Comparison of ENCODE assay signal across 9 mouse cellular contexts in the genomic region with DNA sequence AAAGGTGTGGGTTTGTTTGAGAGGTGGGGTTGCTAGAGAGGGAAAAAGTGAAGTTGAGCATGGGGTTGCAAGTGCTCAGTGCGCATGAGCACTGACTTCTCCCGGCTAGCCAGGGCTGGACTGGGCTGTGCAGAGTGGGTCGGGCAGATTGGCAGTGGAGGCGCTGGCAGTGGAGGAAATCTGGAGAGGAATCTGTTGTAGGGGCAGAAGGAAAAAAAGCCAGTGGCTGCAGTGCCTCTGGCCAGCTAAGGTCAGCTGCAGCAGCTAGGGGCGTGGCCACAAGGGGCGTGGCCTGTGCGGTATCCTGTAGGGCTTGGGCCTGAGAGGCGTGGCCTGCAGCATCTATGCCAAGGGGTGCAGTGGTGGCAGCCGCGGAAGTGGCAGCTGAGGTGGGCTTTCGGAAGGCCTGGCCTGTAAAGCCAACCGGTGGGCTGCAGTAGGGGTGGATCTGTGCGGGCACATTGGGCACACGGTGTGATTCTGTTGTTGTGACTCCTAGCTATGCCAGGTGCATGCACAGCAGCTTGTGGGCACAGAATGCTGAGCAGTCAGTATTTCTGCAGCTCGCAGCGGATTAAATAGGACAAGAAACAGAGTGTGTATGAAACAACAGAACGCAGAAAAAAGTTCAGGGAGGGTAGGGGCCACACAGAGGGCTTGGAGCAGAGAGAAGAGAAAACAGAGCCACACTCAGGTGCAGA. TPM values are rescaled to one million over a fixed set of nuclear protein-coding genes. Genes with fewer than 3 reads are reported as not detected.
DNase-seq lines count a peak whose midpoint lies in the region; ATAC-seq lines count a peak whose summit lies in the region.
"Had no signal": no experiment of that assay in that cellular context is flagged by ENCODE, and none has a peak within 500 bp of the region (broad histone marks: within the 10 kb centered on the region; RNA-seq: fewer than 3 reads in every experiment).

No protein-coding gene starts in this region.

- peak overlapping the region; percentile 54 for H3K4me2 ChIP-seq in hindbrain, embryonic 15.5 days
- H3K4me2 ChIP-seq in liver, embryonic 12.5 days, result no peak overlapping the region
- peak overlapping the region; percentile 40 for H3K4me2 ChIP-seq in neural tube, embryonic 13.5 days
- H3K4me2 ChIP-seq: heart, embryonic 15.5 days had no signal

- peak; percentile 86 for ATAC-seq in hindbrain, embryonic 15.5 days (ENCODE audit: low FRiP score, low read depth)
- 0 out of 2 replicates have a peak, but pooled peaks have one; percentile 37 for ATAC-seq in liver, embryonic 12.5 days
- ATAC-seq in neural tube, embryonic 13.5 days (ENCODE audit: low read depth), result 0 out of 2 replicates have a peak, but pooled peaks have one; percentile 61

- H3K4me1 ChIP-seq in hindbrain, embryonic 15.5 days (replicated peaks), result peaks cover 9% of the 10 kb centered on the region
- H3K4me1 ChIP-seq in liver, embryonic 12.5 days, result peaks cover 4% of the 10 kb centered on the region; the same call in 1 of the 2 replicates
- H3K4me1 ChIP-seq in neural tube, embryonic 13.5 days (replicated peaks), result peaks cover 9% of the 10 kb centered on the region
- H3K4me1 ChIP-seq: heart, embryonic 15.5 days had no signal

- H3K4me3 ChIP-seq in hindbrain, embryonic 15.5 days, result peak overlapping the region; percentile 33
- no peak overlapping the region for H3K4me3 ChIP-seq in liver, embryonic 12.5 days
- peak overlapping the region; percentile 19 for H3K4me3 ChIP-seq in neural tube, embryonic 13.5 days
- H3K4me3 ChIP-seq: heart, embryonic 15.5 days had no signal

- no peaks in the 10 kb centered on the region for H3K36me3 ChIP-seq in hindbrain, embryonic 15.5 days
- no peaks in the 10 kb centered on the region for H3K36me3 ChIP-seq in liver, embryonic 12.5 days
- H3K36me3 ChIP-seq in neural tube, embryonic 13.5 days, result no peaks in the 10 kb centered on the region
- H3K36me3 ChIP-seq: heart, embryonic 15.5 days had no signal

- H3K9me3 ChIP-seq in hindbrain, embryonic 15.5 days, result no peaks in the 10 kb centered on the region
- H3K9me3 ChIP-seq in liver, embryonic 12.5 days (replicated peaks), result no peaks in the 10 kb centered on the region
- H3K9me3 ChIP-seq in neural tube, embryonic 13.5 days, result no peaks in the 10 kb centered on the region
- H3K9me3 ChIP-seq: heart, embryonic 15.5 days had no signal

- 19% methylated on average over 17 of the region's 17 CpGs for WGBS in hindbrain, embryonic 15.5 days
- 16% methylated on average over 17 of the region's 17 CpGs for WGBS in liver, embryonic 12.5 days (ENCODE audit: insufficient replicate concordance)
- 13% methylated on average over 17 of the region's 17 CpGs for WGBS in neural tube, embryonic 13.5 days

- no peaks in the 10 kb centered on the region for H3K27me3 ChIP-seq in hindbrain, embryonic 15.5 days
- peaks cover 13% of the 10 kb centered on the region; the same call in 1 of the 2 replicates for H3K27me3 ChIP-seq in liver, embryonic 12.5 days (replicated peaks)
- no peaks in the 10 kb centered on the region for H3K27me3 ChIP-seq in neural tube, embryonic 13.5 days

- peak overlapping the region; percentile 19; the same call in 1 of the 2 replicates for H3K9ac ChIP-seq in hindbrain, embryonic 15.5 days
- H3K9ac ChIP-seq in liver, embryonic 12.5 days, result no peak overlapping the region
- peak overlapping the region; percentile 6; the same call in 1 of the 2 replicates for H3K9ac ChIP-seq in neural tube, embryonic 13.5 days
- H3K9ac ChIP-seq: heart, embryonic 15.5 days had no signal

- peak overlapping the region; percentile 42 for H3K27ac ChIP-seq in hindbrain, embryonic 15.5 days (replicated peaks)
- no peak overlapping the region for H3K27ac ChIP-seq in liver, embryonic 12.5 days
- no peak overlapping the region for H3K27ac ChIP-seq in neural tube, embryonic 13.5 days (replicated peaks)
- H3K27ac ChIP-seq: heart, embryonic 15.5 days had no signal

- peak; percentile 7 for DNase-seq in heart, postnatal 4 days
- DNase-seq in heart, adult 9 months (ENCODE audit: low spot score in 2 of 2), result no peak
- peak; percentile 4 for DNase-seq in c-Kit-positive CD71-positive TER-119-positive erythroid progenitor cells, embryonic 14.5 days (ENCODE audit: low spot score)
- no peak for DNase-seq in natural killer cell, adult 2 months (ENCODE audit: low spot score in 2 of 2)
- DNase-seq in layer of hippocampus, postnatal 14 days (ENCODE audit: low spot score in 2 of 2), result no peak

RNA-seq across cellular contexts. Expression of a gene that starts 9.4 kb away (rescaled TPM):
- total RNA-seq in heart, postnatal 4 days (2021), result not detected
- polyA plus RNA-seq in hindbrain, embryonic 15.5 days (2015; fragmentation: Nextera tagmentation; extraction: Ambion mirVana), result not detected in 2 replicates
- not detected in 2 replicates for polyA plus RNA-seq in liver, embryonic 12.5 days (2016; fragmentation: Nextera tagmentation; extraction: Ambion mirVana)
- not detected in 2 replicates for polyA plus RNA-seq in neural tube, embryonic 13.5 days (2015; fragmentation: Nextera tagmentation; extraction: Ambion mirVana)
- total RNA-seq in layer of hippocampus, postnatal 14 days (2021), result not detected
- polyA plus RNA-seq: heart, embryonic 15.5 days had no signal

RNA-seq across cellular contexts. Expression of a gene that starts 24.0 kb away (rescaled TPM):
- under 1 TPM; 0.10 to 0.18 TPM for total RNA-seq in heart, postnatal 4 days (2021)
- polyA plus RNA-seq in hindbrain, embryonic 15.5 days (2015; fragmentation: Nextera tagmentation; extraction: Ambion mirVana), result 0.26 and 0.49 TPM in 2 replicates
- 0.55 and 0.93 TPM in 2 replicates for polyA plus RNA-seq in liver, embryonic 12.5 days (2016; fragmentation: Nextera tagmentation; extraction: Ambion mirVana)
- 0.21 and 0.33 TPM in 2 replicates for polyA plus RNA-seq in neural tube, embryonic 13.5 days (2015; fragmentation: Nextera tagmentation; extraction: Ambion mirVana)
- not detected for total RNA-seq in layer of hippocampus, postnatal 14 days (2021)

RNA-seq across cellular contexts. Expression of a gene that starts 27.1 kb away (rescaled TPM):
- total RNA-seq in heart, postnatal 4 days (2021), result not detected
- polyA plus RNA-seq in hindbrain, embryonic 15.5 days (2015; fragmentation: Nextera tagmentation; extraction: Ambion mirVana), result not detected in 2 replicates
- not detected in 2 replicates for polyA plus RNA-seq in liver, embryonic 12.5 days (2016; fragmentation: Nextera tagmentation; extraction: Ambion mirVana)
- polyA plus RNA-seq in neural tube, embryonic 13.5 days (2015; fragmentation: Nextera tagmentation; extraction: Ambion mirVana), result not detected in 2 replicates
- not detected for total RNA-seq in layer of hippocampus, postnatal 14 days (2021)
- polyA plus RNA-seq: heart, embryonic 15.5 days had no signal

RNA-seq across cellular contexts. Expression of a gene that starts 40.9 kb away (rescaled TPM):
- total RNA-seq in heart, postnatal 4 days (2021), result under 1 TPM in 1 of 2 experiments, not detected in 1; 0.25 TPM
- 0.21 and 0.48 TPM in 2 replicates for polyA plus RNA-seq in hindbrain, embryonic 15.5 days (2015; fragmentation: Nextera tagmentation; extraction: Ambion mirVana)
- 0.30 and 0.42 TPM in 2 replicates for polyA plus RNA-seq in liver, embryonic 12.5 days (2016; fragmentation: Nextera tagmentation; extraction: Ambion mirVana)
- 0.52 TPM in 1 of 2 replicates, not detected in the other for polyA plus RNA-seq in neural tube, embryonic 13.5 days (2015; fragmentation: Nextera tagmentation; extraction: Ambion mirVana)
- not detected for total RNA-seq in layer of hippocampus, postnatal 14 days (2021)

RNA-seq across cellular contexts. Expression of a gene that starts 59.6 kb away (rescaled TPM):
- total RNA-seq in heart, postnatal 4 days (2021), result not detected
- not detected in 2 replicates for polyA plus RNA-seq in hindbrain, embryonic 15.5 days (2015; fragmentation: Nextera tagmentation; extraction: Ambion mirVana)
- polyA plus RNA-seq in liver, embryonic 12.5 days (2016; fragmentation: Nextera tagmentation; extraction: Ambion mirVana), result not detected in 2 replicates
- polyA plus RNA-seq in neural tube, embryonic 13.5 days (2015; fragmentation: Nextera tagmentation; extraction: Ambion mirVana), result not detected in 2 replicates
- not detected for total RNA-seq in layer of hippocampus, postnatal 14 days (2021)
- polyA plus RNA-seq: heart, embryonic 15.5 days had no signal

Comparison
In these comparisons a context has a peak if more than half of its experiments do, and no peak if none do; other contexts are left out.
1. DNase-seq: peak in heart, postnatal 4 days (single experiment) and c-Kit-positive CD71-positive TER-119-positive erythroid progenitor cells, embryonic 14.5 days (single experiment); none in heart, adult 9 months (0 of 2), natural killer cell, adult 2 months (0 of 2) and layer of hippocampus, postnatal 14 days (0 of 2).
2. Peak in every context shown above with its lines, with median percentiles within 50 percentile points of each other: ATAC-seq.